Mouse (Mus musculus): ENCODE results near the gene B2m. TPM values are rescaled to one million over a fixed set of nuclear protein-coding genes. Genes with fewer than 3 reads are reported as not detected.

B2m gene
- total and polyA plus RNA-seq, 2 experiments from 2014 or later, result 166 to 282 TPM

- H3K36me3 ChIP-seq (replicated peaks; ENCODE audit: control insufficient read depth, insufficient read depth, low read length), result peaks cover 25% of the 10 kb centered on the region
- H3K27ac ChIP-seq (ENCODE audit: low read depth), result no peak overlapping the region
- peaks cover 2% of the 10 kb centered on the region for H3K4me1 ChIP-seq (ENCODE audit: control insufficient read depth, insufficient read depth)
- no peaks in the 10 kb centered on the region for H3K27me3 ChIP-seq (ENCODE audit: control insufficient read depth, insufficient read depth, low read length)
- H3K9ac ChIP-seq (replicated peaks; ENCODE audit: low read depth, low read length), result no peak overlapping the region
- H3K4me3 ChIP-seq (ENCODE audit: low read depth, low read length), result no peak overlapping the region
- 78% methylated on average over 4 of the region's 4 CpGs for WGBS
- TF ChIP-seq CTCF (IDR thresholded peaks at IDR 0.05; ENCODE audit: low read depth) (no peak), EP300 (IDR thresholded peaks at IDR 0.05; ENCODE audit: low read depth) (no peak)
- H3K4me2 ChIP-seq (ENCODE audit: low read depth, low read length), result no peak overlapping the region
- no peak for ATAC-seq (ENCODE audit: insufficient read depth, low read depth)
- DNase-seq (ENCODE audit: low spot score), result no peak
- H3K9me3 ChIP-seq (replicated peaks; ENCODE audit: control insufficient read depth, low read length), result no peaks in the 10 kb centered on the region
These were observed 8.7 kb downstream of the B2m start for GRCm38 (mm10) chr2:122156051-122156700.

GRCm38 (mm10) chr2:122157561-122157960 is 10.1 kb downstream of the B2m start:
- TF ChIP-seq CTCF (IDR thresholded peaks at IDR 0.05; ENCODE audit: low read depth) (no peak), EP300 (IDR thresholded peaks at IDR 0.05; ENCODE audit: low read depth) (no peak)
- Histone ChIP-seq H3K4me2 (ENCODE audit: low read depth, low read length) (no peak overlapping the region), H3K9me3 (replicated peaks; ENCODE audit: control insufficient read depth, low read length) (no peaks in the 10 kb centered on the region), H3K9ac (replicated peaks; ENCODE audit: low read depth, low read length) (no peak overlapping the region), H3K36me3 (replicated peaks; ENCODE audit: control insufficient read depth, insufficient read depth, low read length) (peaks cover 17% of the 10 kb centered on the region), H3K27ac (ENCODE audit: low read depth) (no peak overlapping the region), H3K4me3 (ENCODE audit: low read depth, low read length) (no peak overlapping the region), H3K27me3 (ENCODE audit: control insufficient read depth, insufficient read depth, low read length) (no peaks in the 10 kb centered on the region), H3K4me1 (ENCODE audit: control insufficient read depth, insufficient read depth) (peaks cover 4% of the 10 kb centered on the region)
- ATAC-seq (ENCODE audit: insufficient read depth, low read depth), result no peak
- DNase-seq (ENCODE audit: low spot score), result no peak

- ATAC-seq (ENCODE audit: insufficient read depth, low read depth) (no peak), DNase-seq (ENCODE audit: low spot score) (no peak)
- Histone ChIP-seq H3K27me3 (ENCODE audit: control insufficient read depth, insufficient read depth, low read length) (no peaks in the 10 kb centered on the region), H3K27ac (ENCODE audit: low read depth) (no peak overlapping the region), H3K36me3 (replicated peaks; ENCODE audit: control insufficient read depth, insufficient read depth, low read length) (peaks cover 10% of the 10 kb centered on the region), H3K4me2 (ENCODE audit: low read depth, low read length) (no peak overlapping the region), H3K9ac (replicated peaks; ENCODE audit: low read depth, low read length) (no peak overlapping the region), H3K4me3 (ENCODE audit: low read depth, low read length) (no peak overlapping the region), H3K4me1 (ENCODE audit: control insufficient read depth, insufficient read depth) (peaks cover 4% of the 10 kb centered on the region), H3K9me3 (replicated peaks; ENCODE audit: control insufficient read depth, low read length) (no peaks in the 10 kb centered on the region)
- WGBS, result 28% methylated on average over 6 of the region's 6 CpGs
- TF ChIP-seq EP300 (IDR thresholded peaks at IDR 0.05; ENCODE audit: low read depth) (no peak), CTCF (IDR thresholded peaks at IDR 0.05; ENCODE audit: low read depth) (no peak)
These were observed 10.9 kb downstream of the B2m start for GRCm38 (mm10) chr2:122158362-122158802.

- Histone ChIP-seq H3K9ac (replicated peaks; ENCODE audit: low read depth, low read length) (no peak overlapping the region), H3K27ac (ENCODE audit: low read depth) (no peak overlapping the region), H3K4me3 (ENCODE audit: low read depth, low read length) (no peak overlapping the region), H3K4me2 (ENCODE audit: low read depth, low read length) (no peak overlapping the region), H3K4me1 (ENCODE audit: control insufficient read depth, insufficient read depth) (peaks cover 4% of the 10 kb centered on the region), H3K36me3 (replicated peaks; ENCODE audit: control insufficient read depth, insufficient read depth, low read length) (peaks cover 7% of the 10 kb centered on the region; the same call in 1 of the 2 replicates), H3K9me3 (replicated peaks; ENCODE audit: control insufficient read depth, low read length) (no peaks in the 10 kb centered on the region), H3K27me3 (ENCODE audit: control insufficient read depth, insufficient read depth, low read length) (no peaks in the 10 kb centered on the region)
- ATAC-seq (ENCODE audit: insufficient read depth, low read depth) (no peak), DNase-seq (ENCODE audit: low spot score) (no peak)
- TF ChIP-seq EP300 (IDR thresholded peaks at IDR 0.05; ENCODE audit: low read depth), result no peak
- no peak for TF ChIP-seq CTCF (IDR thresholded peaks at IDR 0.05; ENCODE audit: low read depth)
- WGBS, result 88% methylated on average over 6 of the region's 6 CpGs
These were observed 12.2 kb downstream of the B2m start for GRCm38 (mm10) chr2:122159667-122160066.

- no peaks in the 10 kb centered on the region for H3K9me3 ChIP-seq (replicated peaks; ENCODE audit: control insufficient read depth, low read length)
- peaks cover 4% of the 10 kb centered on the region for H3K4me1 ChIP-seq (ENCODE audit: control insufficient read depth, insufficient read depth)
- peak; percentile 85 for DNase-seq (ENCODE audit: low spot score)
- WGBS, result 32% methylated on average over 2 of the region's 2 CpGs
- no peaks in the 10 kb centered on the region for H3K27me3 ChIP-seq (ENCODE audit: control insufficient read depth, insufficient read depth, low read length)
- no peak within 1 kb of the TSS for H3K9ac ChIP-seq (replicated peaks; ENCODE audit: low read depth, low read length)
- no peaks in the 10 kb centered on the region for H3K36me3 ChIP-seq (replicated peaks; ENCODE audit: control insufficient read depth, insufficient read depth, low read length)
- H3K27ac ChIP-seq (ENCODE audit: low read depth), result peak within 1 kb of the TSS; percentile 61
- TF ChIP-seq EP300 (IDR thresholded peaks at IDR 0.05; ENCODE audit: low read depth), result no peak
- TF ChIP-seq CTCF (IDR thresholded peaks at IDR 0.05; ENCODE audit: low read depth), result peak; percentile 91
- H3K4me2 ChIP-seq (ENCODE audit: low read depth, low read length), result 0 out of 2 replicates have a peak within 1 kb of the TSS, but pooled peaks have one; percentile 17
- peak; percentile 70 for ATAC-seq (ENCODE audit: insufficient read depth, low read depth)
- H3K4me3 ChIP-seq (ENCODE audit: low read depth, low read length), result no peak within 1 kb of the TSS
These were observed 13.2 kb downstream of the B2m start, which contains the start of gene Trim69 for GRCm38 (mm10) chr2:122160680-122161079. Gene Trim69 (plus strand): TSS chr2:122160700.

GRCm38 (mm10) chr2:122161542-122161941 is 14.1 kb downstream of the B2m start:
- 0 out of 2 replicates have a peak overlapping the region, but pooled peaks have one; percentile 17 for H3K4me2 ChIP-seq (ENCODE audit: low read depth, low read length)
- H3K9ac ChIP-seq (replicated peaks; ENCODE audit: low read depth, low read length), result no peak overlapping the region
- peaks cover 4% of the 10 kb centered on the region for H3K4me1 ChIP-seq (ENCODE audit: control insufficient read depth, insufficient read depth)
- H3K27ac ChIP-seq (ENCODE audit: low read depth), result peak overlapping the region; percentile 61
- no peaks in the 10 kb centered on the region for H3K9me3 ChIP-seq (replicated peaks; ENCODE audit: control insufficient read depth, low read length)
- TF ChIP-seq EP300 (IDR thresholded peaks at IDR 0.05; ENCODE audit: low read depth), result no peak
- TF ChIP-seq CTCF (IDR thresholded peaks at IDR 0.05; ENCODE audit: low read depth), result no peak
- H3K36me3 ChIP-seq (replicated peaks; ENCODE audit: control insufficient read depth, insufficient read depth, low read length), result no peaks in the 10 kb centered on the region
- DNase-seq (ENCODE audit: low spot score) (peak; percentile 85), ATAC-seq (ENCODE audit: insufficient read depth, low read depth) (peak; percentile 79)
- WGBS, result 9% methylated on average over 4 of the region's 4 CpGs
- no peaks in the 10 kb centered on the region for H3K27me3 ChIP-seq (ENCODE audit: control insufficient read depth, insufficient read depth, low read length)
- H3K4me3 ChIP-seq (ENCODE audit: low read depth, low read length), result no peak overlapping the region
